Mouse (Mus musculus) 3T3-L1 (cell line): ENCODE data around the gene Wscd2.

Experiments
- DNase-seq: peaks from one replicate; pipeline ENCODE4 v3.0.0-alpha.2; 2015; ENCODE audit warnings: low read depth, low spot score

The Wscd2 gene

DNA sequence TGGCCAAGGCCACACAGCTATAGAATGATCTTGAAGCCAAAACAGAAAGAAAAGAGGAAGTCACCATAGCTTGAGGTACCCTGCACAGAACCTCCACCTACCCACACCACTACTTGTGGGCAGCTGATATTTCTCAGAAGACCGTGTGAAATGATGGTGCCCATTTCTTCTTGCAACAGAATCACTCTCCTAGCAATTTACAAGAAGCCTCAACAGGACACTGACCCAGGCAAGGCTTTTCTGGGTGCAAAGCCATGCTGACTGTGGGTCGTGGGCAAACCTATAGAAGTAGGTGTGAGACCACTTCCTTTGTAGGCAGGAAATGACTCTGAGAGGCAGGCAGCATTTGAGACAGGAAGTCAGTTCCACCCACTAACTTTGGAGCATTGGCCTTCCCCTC lies 49.3 kb downstream of the Wscd2 start:
- DNase-seq, result no peak

- no peak for DNase-seq
Observed at GRCm38 (mm10) chr5:113539858-113540257, 49.7 kb downstream of the Wscd2 start.

GRCm38 (mm10) chr5:113541196-113541595 lies 51.1 kb downstream of the Wscd2 start:
- peak; percentile 31 for DNase-seq

DNA sequence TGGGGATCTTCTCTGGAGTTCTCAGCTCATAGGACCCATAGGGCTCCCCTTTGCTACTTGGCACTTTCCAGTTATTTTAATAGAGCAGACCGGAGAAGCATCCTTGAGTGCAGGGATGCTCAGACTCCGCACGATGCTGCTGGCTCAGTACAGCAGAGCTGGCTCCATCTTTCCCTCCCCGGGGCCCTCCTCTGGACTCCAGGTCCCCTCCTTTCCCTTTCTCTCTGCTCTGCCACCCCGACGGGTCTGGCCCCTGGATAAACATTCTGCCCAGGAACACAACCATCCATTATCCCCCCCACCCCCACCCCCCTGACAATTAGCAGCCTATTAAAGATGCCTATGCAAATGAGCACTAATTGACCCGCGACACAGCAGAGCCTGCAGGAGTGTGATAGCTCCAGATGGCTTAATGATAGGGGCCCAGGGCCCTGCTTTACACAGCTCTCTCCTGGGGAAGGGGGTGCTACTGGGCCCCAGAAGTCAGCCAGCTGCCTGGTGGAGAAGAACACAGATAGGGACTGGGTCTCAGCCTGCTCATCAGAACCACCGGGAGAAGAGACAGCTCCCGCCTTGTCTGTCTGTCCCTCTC lies 52.8 kb downstream of the Wscd2 start:
- no peak for DNase-seq

- DNase-seq, result peak; percentile 47
Observed at GRCm38 (mm10) chr5:113547949-113548700, 58.0 kb downstream of the Wscd2 start.

GRCm38 (mm10) chr5:113550249-113550648 lies 60.1 kb downstream of the Wscd2 start:
- DNase-seq, result no peak

GRCm38 (mm10) chr5:113550759-113551158 lies 60.6 kb downstream of the Wscd2 start:
- no peak for DNase-seq

DNA sequence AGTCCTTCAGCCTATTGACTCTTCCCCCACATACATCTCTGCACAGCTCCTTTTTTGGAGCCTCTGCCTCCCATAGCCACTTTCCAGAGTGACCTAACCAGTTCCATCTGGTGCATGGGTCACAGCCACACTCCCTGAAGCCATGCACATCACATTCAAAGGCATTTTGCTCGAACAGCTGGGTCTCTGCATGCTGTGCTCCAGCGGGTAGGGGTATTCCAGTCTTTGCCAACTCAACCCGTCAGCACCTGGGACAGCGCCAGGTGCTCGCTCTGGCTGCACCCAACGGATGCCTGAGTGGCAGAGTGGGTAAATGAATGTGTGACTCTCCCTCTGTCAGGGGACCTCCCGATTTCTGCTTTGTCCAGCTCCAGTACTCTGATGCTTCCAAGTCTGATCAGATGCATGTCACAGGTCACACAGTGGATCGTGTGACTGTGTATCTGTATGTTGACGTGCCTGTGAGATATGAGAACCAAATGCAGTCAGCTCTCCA lies 63.3 kb downstream of the Wscd2 start:
- peak; percentile 27 for DNase-seq

- DNase-seq, result no peak
Observed at GRCm38 (mm10) chr5:113554095-113554494, 64.0 kb downstream of the Wscd2 start.

DNA sequence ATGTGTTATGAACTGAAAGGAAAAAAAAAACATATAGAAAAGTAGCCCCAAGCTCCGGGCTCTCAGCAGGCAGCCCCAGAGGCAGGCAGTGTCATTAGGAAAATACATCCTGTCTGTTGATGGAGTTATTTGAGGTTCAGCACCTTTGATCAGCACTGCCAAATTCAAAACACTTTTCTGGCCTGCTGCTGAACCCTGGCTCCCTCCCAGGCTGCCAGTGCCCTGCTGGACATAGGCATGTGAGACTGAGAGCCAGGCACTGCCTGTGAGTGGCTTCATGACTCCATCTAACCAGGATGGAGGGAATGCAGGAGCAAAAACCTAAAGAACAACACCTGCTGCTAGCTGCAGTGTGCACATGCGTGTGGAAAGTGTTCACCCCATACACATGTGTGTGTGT lies 64.4 kb downstream of the Wscd2 start:
- no peak for DNase-seq

DNA sequence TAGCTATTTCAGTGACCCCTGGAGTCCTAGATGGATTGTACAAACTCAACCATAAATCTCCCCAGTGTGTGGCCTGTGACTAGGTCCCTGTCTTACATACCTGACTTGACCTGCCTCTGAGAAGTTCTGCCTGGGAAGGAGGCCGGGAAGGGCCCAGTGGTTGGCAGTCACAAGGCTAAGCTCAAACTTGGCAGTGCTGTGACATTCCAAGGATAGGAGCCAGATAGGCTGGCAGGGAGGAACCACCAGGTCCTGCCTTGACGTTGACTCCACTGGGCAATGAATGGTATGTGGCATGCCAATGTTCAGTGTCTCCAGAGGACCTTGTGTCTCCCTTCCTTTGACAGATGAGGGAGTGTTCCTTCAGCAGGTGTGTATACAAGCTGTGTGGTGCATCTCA lies 65.6 kb downstream of the Wscd2 start:
- DNase-seq, result no peak

DNA sequence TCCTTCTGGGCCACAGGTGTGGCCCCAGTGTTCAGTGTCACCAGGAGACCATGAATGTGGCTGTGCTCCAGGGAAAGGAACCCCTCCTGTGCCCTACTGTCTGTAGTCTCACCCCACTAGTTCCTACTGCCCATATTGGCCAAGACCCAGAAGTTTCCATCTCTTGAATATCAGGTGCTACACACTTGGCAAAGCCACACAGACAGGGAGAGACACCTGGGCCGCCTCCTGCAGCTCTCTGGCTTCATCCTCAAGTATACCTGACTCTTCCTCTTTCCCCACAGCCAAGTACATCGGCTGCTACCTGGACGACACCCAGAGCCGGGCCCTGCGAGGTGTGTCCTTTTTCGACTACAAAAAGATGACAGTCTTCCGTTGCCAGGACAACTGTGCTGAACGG lies 67.9 kb downstream of the Wscd2 start:
- no peak for DNase-seq

DNA sequence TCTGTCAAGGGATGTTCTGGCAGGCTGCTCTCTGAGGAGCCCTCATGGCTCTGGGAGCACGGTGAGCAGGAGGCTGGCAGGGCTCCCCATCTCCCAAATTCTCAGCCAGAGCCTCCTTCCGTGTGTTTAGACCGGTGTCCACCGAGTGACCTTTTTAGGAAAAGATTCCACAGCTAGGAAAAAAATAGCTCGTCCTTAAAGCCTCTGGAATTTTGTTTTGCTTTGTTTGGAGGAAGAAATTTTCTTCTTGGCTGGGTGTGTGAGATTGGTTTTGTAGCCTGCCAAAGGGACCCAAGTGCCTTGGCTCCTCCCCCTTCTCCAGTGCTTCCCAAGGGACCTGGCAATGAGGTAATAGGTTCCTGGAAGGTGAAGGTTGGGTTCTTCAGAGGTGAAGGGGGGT lies 69.5 kb downstream of the Wscd2 start:
- DNase-seq, result no peak

GRCm38 (mm10) chr5:113564463-113564862 lies 74.3 kb downstream of the Wscd2 start:
- no peak for DNase-seq

DNA sequence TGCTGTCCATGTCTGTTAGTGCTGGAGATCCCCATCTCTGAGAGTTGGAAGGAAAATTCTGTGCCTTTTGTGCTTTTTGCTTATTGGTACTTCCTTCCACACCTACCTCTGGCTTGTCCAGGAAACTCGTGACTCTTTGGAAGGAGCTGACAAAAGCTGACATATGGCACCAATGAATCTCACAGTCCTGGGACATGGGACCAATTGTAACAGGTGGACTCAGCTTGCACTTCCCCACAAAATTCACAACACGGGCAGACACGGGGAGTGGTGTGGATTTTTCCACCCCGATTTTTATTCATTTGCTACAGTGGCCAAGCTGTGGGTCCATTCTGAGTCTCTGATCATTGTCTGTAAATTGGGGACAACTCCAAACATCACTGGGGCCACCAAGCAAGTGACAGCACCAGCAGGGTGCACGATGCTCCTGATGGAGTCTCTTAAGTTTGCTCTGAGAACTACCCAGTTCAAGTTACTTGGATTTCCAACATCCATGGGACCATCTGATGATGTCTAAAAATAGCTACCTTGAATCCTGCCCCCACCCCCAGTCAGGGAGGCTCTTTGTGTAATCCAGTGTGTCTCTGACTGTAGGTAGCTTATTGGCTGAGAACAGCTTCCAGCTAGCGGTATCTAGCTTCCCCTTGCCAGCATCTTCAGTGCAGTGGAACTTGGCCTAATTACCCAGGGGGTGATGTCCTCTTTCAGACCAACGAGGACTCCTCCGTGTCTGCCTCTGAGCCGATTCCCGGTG lies 75.1 kb downstream of the Wscd2 start:
- DNase-seq, result no peak

GRCm38 (mm10) chr5:113565858-113566257 lies 75.7 kb downstream of the Wscd2 start:
- DNase-seq, result no peak

DNA sequence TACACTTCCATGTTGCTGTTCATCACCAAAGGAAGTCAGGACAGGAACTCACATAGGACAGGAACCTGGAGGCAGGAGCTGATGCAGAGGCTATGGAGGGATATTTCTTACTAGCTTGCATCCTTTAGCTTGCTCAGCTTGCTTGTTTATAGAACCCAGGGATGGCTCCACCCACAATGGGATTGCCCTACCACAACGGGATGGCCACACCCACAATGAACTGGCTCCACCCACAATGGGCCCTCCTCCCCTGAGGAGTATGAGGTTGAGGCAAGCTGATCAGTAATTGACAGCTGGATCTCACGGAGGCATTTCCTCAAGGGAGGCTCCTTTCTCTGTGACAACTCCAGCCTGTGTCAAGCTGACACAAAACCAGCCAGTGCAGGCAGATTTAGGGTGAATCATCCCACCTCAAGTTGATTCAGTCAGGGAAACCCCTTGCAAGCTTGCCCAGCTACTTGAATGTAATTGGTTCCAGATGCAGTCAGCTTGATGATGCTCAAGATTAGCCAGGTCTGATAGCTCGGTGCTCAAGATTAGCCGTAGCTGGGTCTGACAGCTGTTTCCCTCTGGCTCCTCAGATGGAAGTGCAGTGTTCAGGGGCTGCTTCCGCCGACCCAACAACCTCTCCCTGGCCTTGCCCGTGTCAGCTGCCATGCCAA lies 80.1 kb downstream of the Wscd2 start:
- peak; percentile 47 for DNase-seq

DNA sequence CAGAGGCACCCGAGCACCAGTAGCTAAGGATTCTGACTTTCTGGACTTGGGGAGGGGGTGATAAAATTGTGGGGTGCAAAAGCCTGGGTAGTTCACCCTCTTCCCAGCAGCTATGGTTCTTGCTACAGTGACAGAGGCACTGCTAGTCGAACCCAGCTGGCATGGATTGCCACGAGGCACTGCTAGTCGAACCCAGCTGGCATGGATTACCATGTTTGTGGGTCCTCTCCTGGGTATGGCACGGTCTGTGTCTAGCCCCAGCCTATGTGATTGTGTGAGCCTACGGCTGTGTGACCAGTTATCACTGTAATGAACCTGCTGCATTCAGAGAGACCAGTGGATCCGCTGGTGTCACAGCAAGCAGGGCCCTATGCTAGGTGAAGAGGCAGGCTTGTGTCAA lies 87.4 kb downstream of the Wscd2 start:
- no peak for DNase-seq

GRCm38 (mm10) chr5:113578428-113578827 lies 88.3 kb downstream of the Wscd2 start:
- no peak for DNase-seq

DNA sequence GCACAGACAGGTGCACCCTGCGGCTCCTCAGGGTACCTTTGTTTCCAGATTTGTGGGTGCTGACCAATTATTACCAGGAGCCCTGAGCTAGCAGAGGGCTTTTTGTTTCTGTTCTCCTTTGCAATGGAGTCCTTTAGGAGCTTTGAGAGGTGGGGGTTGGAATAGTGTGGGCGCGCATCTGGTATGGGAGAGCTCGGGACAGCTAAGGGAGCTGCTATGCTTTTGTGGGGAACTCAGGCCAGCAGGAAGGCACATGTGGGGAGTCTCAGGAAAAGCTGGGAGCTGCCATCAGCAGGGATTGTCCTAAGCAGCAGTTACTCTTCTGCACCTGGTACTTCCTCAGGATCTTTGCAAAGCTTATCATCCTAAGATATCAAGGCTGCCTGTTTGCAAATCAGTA lies 89.0 kb downstream of the Wscd2 start:
- no peak for DNase-seq

- DNase-seq, result peak; percentile 29
Observed at GRCm38 (mm10) chr5:113580248-113580647, 90.1 kb downstream of the Wscd2 start.

DNA sequence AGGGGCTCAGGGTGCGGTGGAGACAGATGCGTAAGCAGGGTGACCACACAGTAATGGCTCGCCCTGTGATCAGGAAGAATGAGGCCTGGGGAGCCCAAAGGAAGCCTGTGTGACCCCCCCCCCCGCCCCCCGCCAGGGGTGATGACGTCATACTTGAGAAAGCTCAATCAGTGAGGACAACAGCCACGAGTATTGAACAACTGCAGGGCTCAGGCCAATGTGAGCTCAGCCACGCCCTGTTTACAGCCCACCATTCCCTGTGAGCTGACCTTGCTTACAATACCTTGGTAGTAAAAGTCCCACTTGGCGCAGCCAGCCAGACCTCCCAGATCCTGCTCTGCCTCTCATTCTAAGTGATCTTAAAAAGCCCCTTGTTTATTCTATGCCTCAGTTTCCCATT lies 90.7 kb downstream of the Wscd2 start:
- DNase-seq, result no peak
